18 mouse cellular contexts compared by ENCODE assay signal in the genomic region with DNA sequence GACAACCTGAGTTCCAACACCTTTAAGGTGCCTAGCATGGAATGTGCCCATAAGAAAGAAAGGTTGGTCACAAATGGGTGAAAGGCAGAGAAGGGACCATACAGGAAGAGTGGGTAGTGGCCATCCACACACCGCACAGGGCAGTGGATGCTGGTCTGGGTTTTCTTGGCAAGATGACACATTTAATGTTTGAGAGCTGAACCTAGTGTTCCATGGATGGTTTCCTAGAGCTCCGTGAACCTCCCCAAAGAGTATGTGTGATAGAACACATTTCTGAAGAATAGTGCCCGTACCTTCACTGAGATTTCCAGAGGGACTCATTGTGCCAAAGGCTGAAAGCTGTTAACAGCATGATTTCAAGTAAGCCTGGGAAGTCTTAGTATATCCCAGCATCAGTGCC.
"Had no signal": no experiment of that assay in that cellular context is flagged by ENCODE, and none has a peak within 500 bp of the region (broad histone marks: within the 10 kb centered on the region; RNA-seq: fewer than 3 reads in every experiment).

No protein-coding gene starts in this region.

- H3K9me3 ChIP-seq: midbrain, embryonic 10.5 days; midbrain, embryonic 12.5 days; neural tube, embryonic 13.5 days; neural tube, embryonic 15.5 days had no signal

- H3K36me3 ChIP-seq: midbrain, embryonic 10.5 days; midbrain, embryonic 12.5 days; neural tube, embryonic 13.5 days; neural tube, embryonic 15.5 days had no signal

- ATAC-seq: midbrain, embryonic 16.5 days had no signal

- H3K4me2 ChIP-seq: lung, embryonic 14.5 days; midbrain, embryonic 12.5 days; neural tube, embryonic 13.5 days; neural tube, embryonic 15.5 days had no signal

- H3K27ac ChIP-seq: midbrain, embryonic 10.5 days; midbrain, embryonic 12.5 days; neural tube, embryonic 13.5 days; neural tube, embryonic 15.5 days had no signal

- DNase-seq: lung, embryonic 14.5 days; lung, postnatal 10 days; lung, postnatal 4 days; midbrain, embryonic 14.5 days; retina, postnatal 1 day; right cerebral cortex, adult 18-20 months; right cerebral cortex, postnatal 25 days; right cerebral cortex, postnatal 4 days; spleen, adult 18-20 months; thymus, adult 18-20 months; thymus, postnatal 14 days; thymus, postnatal 36 days had no signal

- H3K4me3 ChIP-seq: midbrain, embryonic 10.5 days; midbrain, embryonic 12.5 days; myocyte; neural tube, embryonic 13.5 days; neural tube, embryonic 15.5 days had no signal

- H3K9ac ChIP-seq: lung, embryonic 14.5 days; midbrain, embryonic 12.5 days; neural tube, embryonic 13.5 days; neural tube, embryonic 15.5 days had no signal
